Mouse (Mus musculus) adrenal gland, postnatal 36 days (tissue): Measurements from ENCODE around the gene Medag. TPM values are rescaled to one million over a fixed set of nuclear protein-coding genes. Genes with fewer than 3 reads are reported as not detected.

Source experiments
- total RNA-seq, 2 experiments: library from RNA; stranded (reverse); gene quantifications; 2 replicates each; pipeline ENCODE4 v1.2.3; 2021

The Medag gene
- total RNA-seq, 2 experiments from 2014 or later = 3.8 to 9.1 TPM

Other genes with a start within 250 kb of the Medag start
- gene Uspl1, start 227.4 kb upstream of the Medag start, total RNA-seq = 10 to 100 TPM; 29.9 to 40.6 TPM
- gene Hmgb1, start 227.3 kb upstream of the Medag start, total RNA-seq = 100 to 1,000 TPM; 141 to 161 TPM
- gene Alox5ap, start 147.0 kb upstream of the Medag start, total RNA-seq = 10 to 100 TPM; 15.1 to 15.8 TPM
- gene Tex26, start 27.9 kb downstream of the Medag start, total RNA-seq = not detected
- not detected for gene Wdr95, start 116.9 kb downstream of the Medag start, total RNA-seq
- gene Hsph1, start 224.6 kb downstream of the Medag start, total RNA-seq = 100 to 1,000 TPM in 1 of 2 experiments, 10 to 100 TPM in 1; 95.9 to 367 TPM